Mouse (Mus musculus) E14TG2a.4 (cell line): ENCODE results near the gene Wdr82.

Experiments
- CTCF ChIP-seq: conservative IDR thresholded peaks from 2 replicates; pipeline ENCODE4 v1.5.1; 2014; ENCODE audit warnings: low read length
- POU5F1 ChIP-seq: IDR thresholded peaks from 2 replicates; pipeline ENCODE4 v1.6.1; 2014; ENCODE audit warnings: low read length, borderline replicate concordance

- no peak for TF ChIP-seq CTCF
- no peak for TF ChIP-seq POU5F1
Measured at GRCm38 (mm10) chr9:106137671-106138216, 33.0 kb upstream of the Wdr82 start.
